Mouse (Mus musculus): ENCODE results near the gene Nphs2.
"Not testable (repeated sequence)": the region's sequence is repeated elsewhere in the genome, so short reads cannot be mapped to it uniquely, and the experiment has no call there.

- not testable (repeated sequence) for TF ChIP-seq CTCF, EP300 (IDR thresholded peaks at IDR 0.05; ENCODE audit: low read depth)
These were observed 42.0 kb upstream of the Nphs2 start for GRCm38 (mm10) chr1:156268546-156268945.
